Mouse (Mus musculus) Patski (cell line): ENCODE data around the gene Uba2. TPM values are rescaled to one million over a fixed set of nuclear protein-coding genes. Genes with fewer than 3 reads are reported as not detected.
"Not testable (repeated sequence)": the region's sequence is repeated elsewhere in the genome, so short reads cannot be mapped to it uniquely, and the experiment has no call there.

Source experiments
- ATAC-seq: fragments of 100-300 bp; one replicate; pipeline ENCODE4 v1.8.0; 2021
- CTCF ChIA-PET: fragments of 350-600 bp; sonication (Branson Sonifier 250); formaldehyde crosslinking; loops from one replicate; lab custom pipeline; 2022; ENCODE audit warnings: inconsistent platforms; lab: Charles Lee
- POLR2A ChIA-PET: fragments of 350-600 bp; sonication (Branson Sonifier 250); formaldehyde crosslinking; loops from one replicate; lab custom pipeline; 2022; ENCODE audit warnings: antibody characterized with exemption, inconsistent platforms; lab: Charles Lee
- DNase-seq: peaks from one replicate; pipeline ENCODE4 v3.0.0-alpha.2; 2011; ENCODE audit warnings: low read depth, low spot score
- H3K27me3 ChIP-seq: fragments of 371-371 bp; one replicate; pipeline ENCODE4 v1.5.1; 2021
- CTCF ChIP-seq: fragments of 100-300 bp; IDR thresholded peaks from one replicate; pipeline ENCODE4 v1.5.1; 2021
- in situ Hi-C: fragments of 300-500 bp; cut with MboI; formaldehyde crosslinking; loops from 3 replicates; pipeline ENCODE4 v1.11.1; 2018; ENCODE audit warnings: low pct_unique_long_range_greater_than_20kb, mixed read lengths
- polyA plus RNA-seq: library from polyadenylated mRNA; unstranded; gene quantifications from one replicate; pipeline ENCODE4 v1.2.3, GENCODE M21; 2021

Gene Uba2
- polyA plus RNA-seq, 1 experiment from 2014 or later: 118 TPM

DNA sequence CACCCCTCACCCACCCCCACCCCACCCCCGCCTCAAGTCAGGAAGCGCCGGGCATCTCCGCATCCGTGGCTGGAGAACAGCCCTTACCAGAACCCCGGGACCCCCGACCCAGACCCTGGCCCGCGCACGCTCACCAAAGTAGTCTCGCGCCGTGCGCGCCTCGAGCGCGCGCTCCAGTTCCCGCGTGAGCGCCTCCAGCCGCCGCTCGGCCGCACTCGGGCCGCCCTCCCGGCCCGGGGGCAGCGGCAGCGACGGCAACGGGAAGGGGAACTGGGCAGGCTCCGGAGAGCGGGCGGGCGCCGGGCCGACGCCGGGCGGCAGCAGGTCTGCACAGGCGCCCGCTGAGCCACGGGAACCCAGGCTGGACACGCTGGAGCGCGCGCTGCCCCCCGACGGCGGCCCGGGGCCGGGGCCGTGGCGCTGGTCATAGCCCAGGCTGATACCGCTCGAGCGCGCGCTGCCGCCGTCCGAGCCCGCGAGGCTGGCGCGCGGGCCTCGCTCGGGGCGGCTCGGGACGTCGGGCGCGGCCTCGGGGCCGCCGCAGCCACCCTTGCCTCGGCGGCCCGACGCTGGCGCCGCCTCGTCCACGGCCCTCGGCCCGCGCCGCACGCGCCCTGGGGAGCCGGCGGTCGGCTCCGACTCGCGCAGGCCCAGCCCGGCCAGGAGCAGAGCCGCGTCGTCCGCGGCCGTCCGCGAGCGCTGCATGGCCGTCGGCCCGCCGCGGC is 36.9 kb downstream of the Uba2 start:
- DNase-seq: no peak
- TF ChIP-seq CTCF: no peak
- POLR2A ChIA-PET: no interaction called here
- no peaks in the 10 kb centered on the region for H3K27me3 ChIP-seq
- CTCF ChIA-PET: no interaction called here
- peak; percentile 40 for ATAC-seq
- in situ Hi-C loops: no loop called here

DNA sequence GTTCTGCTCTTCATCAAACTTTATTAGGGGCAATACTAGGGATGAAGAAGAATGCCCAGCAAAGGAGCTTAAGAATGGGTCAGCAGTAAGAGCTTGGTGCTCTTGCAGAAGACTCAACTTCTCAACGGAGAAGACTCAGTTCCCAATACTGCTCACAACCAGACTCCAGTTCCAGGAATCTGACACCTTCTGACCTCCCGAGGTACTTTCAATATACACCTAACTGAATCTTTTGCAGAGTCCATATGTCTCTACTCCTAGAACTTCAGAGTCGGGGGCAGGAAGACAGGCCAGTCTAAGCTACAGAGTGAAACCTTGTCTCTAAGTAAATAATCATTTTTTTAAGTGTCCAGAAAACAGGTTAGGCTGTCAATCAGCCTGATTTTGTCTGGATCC is 37.4 kb downstream of the Uba2 start:
- no peak for DNase-seq
- no peaks in the 10 kb centered on the region for H3K27me3 ChIP-seq
- no peak for ATAC-seq
- in situ Hi-C loops: no loop called here
- ChIA-PET POLR2A (interaction anchor here (0.6 kb wide), 1 partner anchor 19 kb away, joined by 3 read pairs; no protein-coding TSS in a partner anchor), CTCF (no interaction called here)
- TF ChIP-seq CTCF: no peak

GRCm38 (mm10) chr7:34131118-34131517 is 38.3 kb downstream of the Uba2 start:
- no peaks in the 10 kb centered on the region for H3K27me3 ChIP-seq
- DNase-seq: peak; percentile 65

DNA sequence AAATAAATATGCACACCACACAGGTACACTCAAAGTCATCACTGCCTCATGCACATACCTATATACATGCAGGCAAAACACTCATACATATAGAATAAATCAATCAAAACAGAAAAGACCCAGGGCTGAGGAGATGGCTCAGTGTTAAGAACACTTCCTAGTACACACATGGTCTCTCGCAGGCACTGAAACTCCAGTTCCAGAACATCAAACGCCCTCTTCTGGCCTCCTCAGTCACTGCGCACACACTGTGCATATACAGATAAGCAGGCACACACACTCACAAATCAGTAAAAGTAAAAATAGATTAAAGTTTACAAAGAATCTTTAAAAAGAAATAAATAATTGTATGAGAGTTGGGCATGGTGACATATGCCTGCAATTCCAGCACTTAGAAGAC is 43.1 kb downstream of the Uba2 start:
- ChIA-PET CTCF (no interaction called here), POLR2A (no interaction called here)
- DNase-seq (no peak), ATAC-seq (no peak)
- H3K27me3 ChIP-seq: no peaks in the 10 kb centered on the region
- in situ Hi-C loops: no loop called here
- TF ChIP-seq CTCF: peak; percentile 26

More at GRCm38 (mm10) chr7:34131118-34131517, 38.3 kb downstream of the Uba2 start:
- peak; percentile 76 for ATAC-seq
- TF ChIP-seq CTCF: no peak
- in situ Hi-C loops: no loop called here
- POLR2A ChIA-PET: interaction anchor here (0.6 kb wide), 1 partner anchor 15 kb away, joined by 6 read pairs; no protein-coding TSS in a partner anchor
- CTCF ChIA-PET: interaction anchor here (1.4 to 1.6 kb wide), 2 partner anchors 10 to 13 kb away, joined by 5 read pairs; no protein-coding TSS in a partner anchor

- ChIA-PET POLR2A (no interaction called here), CTCF (no interaction called here)
- H3K27me3 ChIP-seq: no peaks in the 10 kb centered on the region
- TF ChIP-seq CTCF: no peak
- in situ Hi-C loops: no loop called here
- DNase-seq: no peak
- ATAC-seq: no peak
Observed at GRCm38 (mm10) chr7:34125346-34125745, 44.1 kb downstream of the Uba2 start.

DNA sequence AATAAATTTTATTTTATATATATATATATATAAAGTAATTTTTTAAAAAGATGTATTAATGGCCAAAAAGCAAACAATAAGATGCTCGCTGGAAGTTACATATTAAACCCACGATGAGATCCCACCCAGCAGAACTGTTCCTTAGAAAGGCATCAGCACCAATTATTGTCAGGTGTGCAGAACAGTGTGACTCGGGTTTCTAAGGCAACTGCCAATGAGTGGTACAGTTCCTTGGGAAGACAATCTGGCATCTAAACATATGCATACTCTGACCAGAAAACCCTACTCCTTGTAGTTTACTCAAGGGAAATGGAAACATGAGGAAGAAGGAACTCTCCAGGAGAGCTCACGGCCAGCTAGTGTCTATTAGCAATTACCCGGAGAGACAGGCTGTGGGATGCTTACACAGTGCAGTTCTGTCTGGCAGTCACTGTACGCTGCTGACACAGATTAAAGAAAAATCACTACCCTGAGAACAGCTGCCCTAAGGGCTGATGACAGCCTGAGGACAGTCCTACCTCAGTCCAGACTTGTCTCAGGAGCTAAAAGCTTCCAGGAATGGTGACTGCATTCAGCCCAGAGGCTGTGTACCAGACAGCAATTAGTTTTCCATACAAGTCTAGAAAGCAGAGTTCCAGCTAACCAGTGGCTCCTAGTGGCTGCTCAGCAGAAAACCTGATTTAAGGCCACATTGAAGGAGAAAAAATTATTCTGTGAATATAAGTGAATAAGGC is 46.2 kb downstream of the Uba2 start:
- no peak for DNase-seq
- in situ Hi-C loops: no loop called here

DNA sequence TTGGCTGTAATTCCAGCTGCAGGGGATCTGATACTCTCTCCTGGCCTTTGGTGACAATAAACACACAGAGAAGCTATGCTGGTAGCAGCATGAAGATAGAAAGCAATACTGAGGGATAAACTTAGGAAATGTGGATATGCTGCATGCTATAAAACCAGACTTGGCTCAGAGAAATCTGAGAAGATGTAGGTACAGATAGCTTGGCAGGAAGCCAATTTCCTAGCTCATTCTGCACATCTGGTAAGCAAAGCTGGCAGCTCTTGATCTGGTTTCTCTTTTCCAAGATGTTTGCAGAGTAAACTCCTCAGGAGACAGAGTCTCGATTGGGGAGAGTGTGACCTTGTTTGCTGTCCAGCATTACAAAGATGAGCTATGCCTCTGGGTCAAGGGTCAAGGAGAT is 48.8 kb downstream of the Uba2 start:
- H3K27me3 ChIP-seq, ATAC-seq, DNase-seq, in situ Hi-C loops: not testable (repeated sequence)
- ChIA-PET CTCF (interaction anchor here (1.8 kb wide), 1 partner anchor 10 kb away, joined by 4 read pairs; no protein-coding TSS in a partner anchor), POLR2A (interaction anchor here (1.6 kb wide), 1 partner anchor 13 kb away, joined by 4 read pairs; no protein-coding TSS in a partner anchor)

More for the DNA sequence above, 46.2 kb downstream of the Uba2 start:
- CTCF ChIA-PET: interaction anchor here (0.7 kb wide), 1 partner anchor 10 kb away, joined by 3 read pairs; no protein-coding TSS in a partner anchor
- POLR2A ChIA-PET: interaction anchor here (0.6 kb wide), 1 partner anchor 31 kb away, joined by 7 read pairs; no protein-coding TSS in a partner anchor
- H3K27me3 ChIP-seq: no peaks in the 10 kb centered on the region
- peak; percentile 24 for ATAC-seq
- peak; percentile 59 for TF ChIP-seq CTCF

DNA sequence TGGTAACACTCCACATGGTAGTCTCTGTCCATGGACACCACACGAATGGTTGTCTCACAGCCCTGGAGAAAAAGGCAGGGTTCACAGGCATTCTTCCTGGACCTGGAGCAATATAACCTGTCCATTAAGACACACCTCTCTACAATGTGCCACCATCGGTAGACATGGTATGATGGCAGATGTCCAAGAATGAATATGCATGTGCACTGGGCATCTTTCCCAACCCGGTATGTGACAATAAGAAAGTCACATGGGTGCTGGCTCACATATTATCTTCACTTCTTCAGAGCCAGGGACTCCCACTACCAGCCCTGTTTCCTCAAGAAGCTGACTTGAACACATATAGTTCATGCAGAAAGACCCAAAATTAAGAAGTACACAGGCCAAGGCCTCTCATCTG is 52.8 kb downstream of the Uba2 start:
- ChIA-PET CTCF (no interaction called here), POLR2A (no interaction called here)
- DNase-seq (no peak), ATAC-seq (no peak)
- in situ Hi-C loops: no loop called here
- no peak for TF ChIP-seq CTCF
- H3K27me3 ChIP-seq: no peaks in the 10 kb centered on the region

DNA sequence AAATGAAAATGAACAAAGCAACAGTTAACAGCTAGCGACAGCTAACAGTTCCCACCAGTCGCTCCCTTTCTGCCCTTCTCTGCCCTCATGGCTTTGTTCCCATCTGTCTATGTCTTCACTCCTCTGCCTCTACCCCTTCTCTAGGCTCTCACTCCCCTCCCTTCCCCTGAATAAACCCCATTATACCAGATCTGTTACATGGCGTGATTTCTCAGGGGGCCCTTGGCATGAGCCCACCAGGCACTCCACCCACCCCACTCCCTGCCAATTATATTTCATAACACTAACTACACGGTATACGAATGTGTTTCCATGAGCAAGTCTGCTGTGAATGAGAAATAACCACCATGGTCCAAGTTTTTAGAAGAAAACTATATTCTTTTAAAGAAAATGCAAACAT is 60.2 kb downstream of the Uba2 start:
- in situ Hi-C loops: no loop called here
- ATAC-seq: no peak
- H3K27me3 ChIP-seq: no peaks in the 10 kb centered on the region
- POLR2A ChIA-PET: no interaction called here
- TF ChIP-seq CTCF: no peak
- no peak for DNase-seq
- CTCF ChIA-PET: no interaction called here

DNA sequence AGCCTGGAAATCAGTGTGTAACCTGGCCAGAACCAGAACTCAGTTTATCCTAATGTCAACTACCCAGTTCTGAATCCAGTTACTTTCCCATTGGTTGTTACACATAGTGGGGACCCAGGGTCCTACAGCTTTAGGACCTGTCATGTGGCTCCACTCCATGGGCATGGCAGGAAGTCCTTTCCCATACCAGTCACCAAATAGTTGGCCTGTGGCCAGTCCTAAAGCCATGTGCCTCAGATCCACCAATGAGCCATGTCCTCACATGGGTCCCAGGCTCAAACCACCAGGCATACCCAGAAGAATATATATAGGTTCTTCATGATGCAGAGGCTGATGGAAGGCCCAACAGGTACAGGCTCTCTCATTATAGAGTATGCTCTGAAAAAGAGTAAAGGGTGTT is 68.1 kb downstream of the Uba2 start:
- no peak for TF ChIP-seq CTCF
- ATAC-seq (no peak), DNase-seq (no peak)
- in situ Hi-C loops: no loop called here
- ChIA-PET POLR2A (no interaction called here), CTCF (no interaction called here)
- no peaks in the 10 kb centered on the region for H3K27me3 ChIP-seq

GRCm38 (mm10) chr7:34100002-34100401 is 69.4 kb downstream of the Uba2 start:
- H3K27me3 ChIP-seq: no peaks in the 10 kb centered on the region
- in situ Hi-C loops: no loop called here
- ChIA-PET POLR2A (no interaction called here), CTCF (no interaction called here)
- no peak for ATAC-seq
- no peak for TF ChIP-seq CTCF
- no peak for DNase-seq
